Mouse (Mus musculus) heart, postnatal 4 days (tissue): ENCODE measurements around the gene Ssh3. TPM values are rescaled to one million over a fixed set of nuclear protein-coding genes. Genes with fewer than 3 reads are reported as not detected.
"Not testable (repeated sequence)": the region's sequence is repeated elsewhere in the genome, so short reads cannot be mapped to it uniquely, and the experiment has no call there.

Experiments
- DNase-seq: peaks from one replicate; pipeline ENCODE4 v3.0.0; 2021
- total RNA-seq, 2 experiments: library from RNA; stranded (reverse); gene quantifications; 2 replicates each; pipeline ENCODE4 v1.2.3; 2021

Ssh3 gene
- total RNA-seq, 2 experiments from 2014 or later, result 8.4 to 9.0 TPM

- no peak for DNase-seq
These were observed 27.6 kb upstream of the Ssh3 start for GRCm38 (mm10) chr19:4296611-4297010.

GRCm38 (mm10) chr19:4295391-4295790, 26.4 kb upstream of the Ssh3 start:
- no peak for DNase-seq

GRCm38 (mm10) chr19:4294381-4295097, 25.6 kb upstream of the Ssh3 start:
- DNase-seq, result peak; percentile 64

GRCm38 (mm10) chr19:4291161-4291560, 22.2 kb upstream of the Ssh3 start:
- no peak for DNase-seq

GRCm38 (mm10) chr19:4290749-4291148, 21.8 kb upstream of the Ssh3 start:
- no peak for DNase-seq

- DNase-seq, result no peak
These were observed 14.7 kb upstream of the Ssh3 start for GRCm38 (mm10) chr19:4283653-4284052.

GRCm38 (mm10) chr19:4282898-4283553, 14.0 kb upstream of the Ssh3 start, which contains the start of gene Ankrd13d:
Gene Ankrd13d, minus strand, starts transcription at chr19:4283137.
- DNase-seq, result peak; percentile 87

- DNase-seq, result no peak
These were observed 11.4 kb upstream of the Ssh3 start for GRCm38 (mm10) chr19:4280425-4280824.

- DNase-seq, result no peak
These were observed 10.5 kb upstream of the Ssh3 start for GRCm38 (mm10) chr19:4279487-4279886.

GRCm38 (mm10) chr19:4270972-4271371, 2.0 kb upstream of the Ssh3 start:
- DNase-seq, result no peak

GRCm38 (mm10) chr19:4270187-4270586, 1.2 kb upstream of the Ssh3 start:
- no peak for DNase-seq

GRCm38 (mm10) chr19:4265956-4266355, 3.0 kb downstream of the Ssh3 start:
- DNase-seq, result no peak

GRCm38 (mm10) chr19:4264171-4264780, 4.7 kb downstream of the Ssh3 start:
- DNase-seq, result no peak

- no peak for DNase-seq
These were observed 5.3 kb downstream of the Ssh3 start for GRCm38 (mm10) chr19:4263702-4264101.

GRCm38 (mm10) chr19:4262756-4263155, 6.2 kb downstream of the Ssh3 start:
- DNase-seq, result no peak

- DNase-seq, result no peak
These were observed 7.8 kb downstream of the Ssh3 start for GRCm38 (mm10) chr19:4261038-4261698.

GRCm38 (mm10) chr19:4257897-4258252, 11.1 kb downstream of the Ssh3 start:
- no peak for DNase-seq

- DNase-seq, result peak; percentile 95
These were observed 11.6 kb downstream of the Ssh3 start for GRCm38 (mm10) chr19:4257216-4257896.

GRCm38 (mm10) chr19:4255583-4256162, 13.3 kb downstream of the Ssh3 start:
- no peak for DNase-seq

GRCm38 (mm10) chr19:4254230-4254629, 14.8 kb downstream of the Ssh3 start:
- no peak for DNase-seq

GRCm38 (mm10) chr19:4248683-4249082, 20.3 kb downstream of the Ssh3 start:
- not testable (repeated sequence) for DNase-seq

- DNase-seq, result no peak
These were observed 22.0 kb downstream of the Ssh3 start for GRCm38 (mm10) chr19:4247010-4247409.
